Mouse (Mus musculus): ENCODE measurements around the gene Strip1. TPM values are rescaled to one million over a fixed set of nuclear protein-coding genes. Genes with fewer than 3 reads are reported as not detected.
"Not testable (repeated sequence)": the region's sequence is repeated elsewhere in the genome, so short reads cannot be mapped to it uniquely, and the experiment has no call there.

Gene Strip1
- polyA plus RNA-seq, 1 experiment from 2014 or later: 158 TPM

DNA sequence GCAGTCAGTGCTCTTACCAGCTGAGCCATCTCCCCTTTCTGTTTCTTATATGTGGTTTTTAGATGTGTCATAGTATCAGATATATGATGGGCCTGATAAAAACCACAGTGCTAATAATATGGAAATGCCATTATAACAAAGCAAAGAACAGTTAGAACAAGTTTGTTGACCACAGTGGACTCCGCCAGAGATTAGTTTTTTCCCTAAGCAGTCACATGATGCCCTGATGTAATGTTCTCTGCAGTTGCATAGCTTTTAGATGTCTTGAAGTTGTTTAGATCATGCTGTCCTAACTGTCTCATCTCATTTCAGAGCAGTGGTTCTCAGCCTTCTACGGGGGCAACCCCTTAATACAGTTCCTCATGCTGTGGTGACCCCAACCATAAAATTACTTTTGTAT, 24.7 kb upstream of the Strip1 start:
- 95% methylated on average over 2 of the region's 2 CpGs for WGBS
- Histone ChIP-seq H3K9ac (no peak overlapping the region), H3K27me3 (ENCODE audit: control insufficient read depth, insufficient read depth, low read length) (no peaks in the 10 kb centered on the region), H3K4me3 (replicated peaks; ENCODE audit: low read length) (no peak overlapping the region), H3K9me3 (ENCODE audit: control insufficient read depth, low read length) (no peaks in the 10 kb centered on the region), H3K4me1 (replicated peaks; ENCODE audit: control insufficient read depth, insufficient read depth, low read length) (no peaks in the 10 kb centered on the region), H3K27ac (no peak overlapping the region), H3K36me3 (replicated peaks; ENCODE audit: control insufficient read depth, insufficient read depth) (peaks cover 36% of the 10 kb centered on the region), H3K4me2 (replicated peaks) (no peak overlapping the region)
- ATAC-seq (ENCODE audit: low FRiP score) (no peak), DNase-seq (ENCODE audit: low spot score) (no peak)

DNA sequence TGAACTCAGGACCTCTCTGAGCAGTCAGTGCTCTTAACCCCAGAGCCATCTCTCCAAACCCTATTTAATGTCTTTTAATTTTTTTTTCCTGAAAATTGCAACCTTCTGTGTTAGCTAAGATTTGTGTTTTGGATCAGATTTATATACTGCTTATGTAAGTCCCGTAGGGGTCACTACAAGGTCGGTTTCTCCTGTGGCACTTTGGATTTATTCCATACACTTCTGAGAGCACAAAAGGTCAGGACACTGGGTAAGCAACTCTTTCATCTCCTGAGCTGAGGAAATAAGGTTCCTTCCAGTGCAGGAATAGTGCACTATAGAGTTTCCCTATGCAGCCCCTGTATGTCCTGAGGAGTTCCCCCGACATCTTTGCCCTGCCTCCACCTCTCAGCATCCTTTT, 24.0 kb upstream of the Strip1 start:
- WGBS: 82% methylated on average over 3 of the region's 3 CpGs
- H3K4me3 ChIP-seq (replicated peaks; ENCODE audit: low read length): no peak overlapping the region
- H3K27ac ChIP-seq: no peak overlapping the region
- H3K4me1 ChIP-seq (replicated peaks; ENCODE audit: control insufficient read depth, insufficient read depth, low read length): no peaks in the 10 kb centered on the region
- ATAC-seq (ENCODE audit: low FRiP score) (no peak), DNase-seq (ENCODE audit: low spot score) (no peak)
- no peak overlapping the region for H3K4me2 ChIP-seq (replicated peaks)
- no peaks in the 10 kb centered on the region for H3K9me3 ChIP-seq (ENCODE audit: control insufficient read depth, low read length)
- no peaks in the 10 kb centered on the region for H3K27me3 ChIP-seq (ENCODE audit: control insufficient read depth, insufficient read depth, low read length)
- no peak overlapping the region for H3K9ac ChIP-seq
- H3K36me3 ChIP-seq (replicated peaks; ENCODE audit: control insufficient read depth, insufficient read depth): peaks cover 30% of the 10 kb centered on the region

DNA sequence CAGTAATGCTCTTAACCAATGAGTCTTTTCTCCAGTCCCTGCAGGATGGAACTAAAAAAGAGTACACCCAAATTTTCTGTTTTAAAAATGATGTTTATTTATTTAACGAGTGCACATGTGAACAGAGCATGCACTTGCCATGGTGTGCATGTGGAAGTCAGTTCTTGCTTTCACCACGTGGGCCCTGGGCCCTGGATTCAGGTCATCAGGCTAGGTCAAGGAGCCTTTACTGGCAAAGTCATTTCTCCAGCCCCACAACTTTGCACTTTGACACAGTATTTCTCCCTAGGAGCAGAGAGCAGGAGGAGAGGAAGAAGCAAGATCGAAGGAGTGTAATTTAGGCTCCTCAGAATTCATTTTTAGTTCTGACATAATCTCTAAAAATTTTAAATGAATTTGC, 23.4 kb upstream of the Strip1 start:
- Histone ChIP-seq H3K27ac (no peak overlapping the region), H3K4me2 (replicated peaks) (no peak overlapping the region), H3K36me3 (replicated peaks; ENCODE audit: control insufficient read depth, insufficient read depth) (peaks cover 23% of the 10 kb centered on the region), H3K27me3 (ENCODE audit: control insufficient read depth, insufficient read depth, low read length) (no peaks in the 10 kb centered on the region), H3K4me3 (replicated peaks; ENCODE audit: low read length) (no peak overlapping the region), H3K9me3 (ENCODE audit: control insufficient read depth, low read length) (no peaks in the 10 kb centered on the region), H3K4me1 (replicated peaks; ENCODE audit: control insufficient read depth, insufficient read depth, low read length) (no peaks in the 10 kb centered on the region), H3K9ac (no peak overlapping the region)
- DNase-seq (ENCODE audit: low spot score): no peak
- 87% methylated on average over 3 of the region's 3 CpGs for WGBS
- no peak for ATAC-seq (ENCODE audit: low FRiP score)

DNA sequence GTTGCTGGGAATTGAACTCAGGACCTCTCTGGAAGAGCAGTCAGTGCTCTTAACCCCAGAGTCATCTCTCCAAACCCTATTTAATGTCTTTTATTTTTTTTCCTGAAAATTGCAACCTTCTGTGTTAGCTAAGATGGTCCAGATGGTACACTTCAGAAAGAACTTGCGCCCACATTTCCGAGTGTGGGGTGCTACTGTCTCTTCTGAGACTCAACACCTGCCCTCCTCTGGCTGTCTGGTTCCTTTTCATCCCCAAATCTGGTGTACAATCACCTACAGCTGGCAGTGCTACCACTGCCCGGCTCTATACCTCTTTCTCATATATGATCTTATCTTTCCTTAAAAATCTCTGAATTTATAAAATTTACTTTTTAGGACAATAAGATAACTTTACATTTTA, 21.5 kb upstream of the Strip1 start:
- Histone ChIP-seq H3K4me3 (replicated peaks; ENCODE audit: low read length) (no peak overlapping the region), H3K27me3 (ENCODE audit: control insufficient read depth, insufficient read depth, low read length) (no peaks in the 10 kb centered on the region), H3K4me1 (replicated peaks; ENCODE audit: control insufficient read depth, insufficient read depth, low read length) (no peaks in the 10 kb centered on the region), H3K9ac (no peak overlapping the region), H3K27ac (no peak overlapping the region), H3K9me3 (ENCODE audit: control insufficient read depth, low read length) (no peaks in the 10 kb centered on the region), H3K4me2 (replicated peaks) (no peak overlapping the region), H3K36me3 (replicated peaks; ENCODE audit: control insufficient read depth, insufficient read depth) (peaks cover 10% of the 10 kb centered on the region; the same call in 1 of the 2 replicates)
- no peak for ATAC-seq (ENCODE audit: low FRiP score)
- WGBS: 98% methylated on average over 3 of the region's 3 CpGs
- no peak for DNase-seq (ENCODE audit: low spot score)

DNA sequence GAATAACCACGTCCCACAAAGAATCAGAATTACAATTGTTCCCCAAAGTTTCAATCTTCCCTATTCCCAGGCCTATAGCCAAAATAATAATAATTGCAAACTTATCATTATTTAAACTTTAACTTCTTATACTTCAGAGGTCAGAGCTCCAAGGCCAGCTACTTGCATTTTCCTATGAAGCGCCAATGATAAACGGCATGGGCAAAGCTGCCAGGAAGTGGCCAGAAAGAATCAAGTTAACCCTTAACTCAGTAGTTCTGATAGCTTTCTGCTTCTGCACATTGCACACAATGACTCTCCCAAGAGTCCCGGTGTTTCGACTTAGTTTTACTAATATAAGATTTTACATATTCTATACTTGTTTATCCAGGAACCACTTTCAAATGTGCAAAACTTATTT, 18.8 kb upstream of the Strip1 start:
- H3K4me1 ChIP-seq (replicated peaks; ENCODE audit: control insufficient read depth, insufficient read depth, low read length); H3K4me3 ChIP-seq (replicated peaks; ENCODE audit: low read length); H3K36me3 ChIP-seq (replicated peaks; ENCODE audit: control insufficient read depth, insufficient read depth); H3K27me3 ChIP-seq (ENCODE audit: control insufficient read depth, insufficient read depth, low read length); H3K9ac ChIP-seq; H3K4me2 ChIP-seq (replicated peaks); H3K9me3 ChIP-seq (ENCODE audit: control insufficient read depth, low read length); ATAC-seq (ENCODE audit: low FRiP score); DNase-seq (ENCODE audit: low spot score); H3K27ac ChIP-seq: not testable (repeated sequence)
- 83% methylated on average over 5 of the region's 5 CpGs for WGBS

DNA sequence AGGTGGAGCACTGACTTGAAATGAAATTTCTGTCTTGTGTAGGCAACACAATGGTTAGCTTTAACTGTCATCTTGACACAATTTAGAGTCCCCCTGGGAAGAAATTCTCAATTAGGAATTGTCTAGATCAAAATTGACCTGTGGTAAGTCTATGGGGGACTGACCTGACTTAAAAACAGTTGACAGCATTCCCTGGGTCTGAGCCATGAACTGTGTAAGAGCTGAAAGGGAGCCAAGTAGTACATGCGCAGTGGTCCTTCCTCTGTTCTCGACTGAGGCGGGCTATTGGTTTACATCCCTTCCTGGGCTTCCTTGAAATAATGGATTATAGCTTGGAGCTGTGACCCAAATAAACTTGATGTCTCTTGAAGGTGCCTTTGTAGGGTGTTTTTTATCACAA, 15.5 kb upstream of the Strip1 start:
- no peaks in the 10 kb centered on the region for H3K36me3 ChIP-seq (replicated peaks; ENCODE audit: control insufficient read depth, insufficient read depth)
- DNase-seq (ENCODE audit: low spot score) (no peak), ATAC-seq (ENCODE audit: low FRiP score) (no peak)
- no peak overlapping the region for H3K9ac ChIP-seq
- 88% methylated on average over 3 of the region's 3 CpGs for WGBS
- H3K9me3 ChIP-seq (ENCODE audit: control insufficient read depth, low read length): no peaks in the 10 kb centered on the region
- H3K27me3 ChIP-seq (ENCODE audit: control insufficient read depth, insufficient read depth, low read length): no peaks in the 10 kb centered on the region
- H3K27ac ChIP-seq: no peak overlapping the region
- no peak overlapping the region for H3K4me2 ChIP-seq (replicated peaks)
- H3K4me3 ChIP-seq (replicated peaks; ENCODE audit: low read length): no peak overlapping the region
- H3K4me1 ChIP-seq (replicated peaks; ENCODE audit: control insufficient read depth, insufficient read depth, low read length): no peaks in the 10 kb centered on the region

DNA sequence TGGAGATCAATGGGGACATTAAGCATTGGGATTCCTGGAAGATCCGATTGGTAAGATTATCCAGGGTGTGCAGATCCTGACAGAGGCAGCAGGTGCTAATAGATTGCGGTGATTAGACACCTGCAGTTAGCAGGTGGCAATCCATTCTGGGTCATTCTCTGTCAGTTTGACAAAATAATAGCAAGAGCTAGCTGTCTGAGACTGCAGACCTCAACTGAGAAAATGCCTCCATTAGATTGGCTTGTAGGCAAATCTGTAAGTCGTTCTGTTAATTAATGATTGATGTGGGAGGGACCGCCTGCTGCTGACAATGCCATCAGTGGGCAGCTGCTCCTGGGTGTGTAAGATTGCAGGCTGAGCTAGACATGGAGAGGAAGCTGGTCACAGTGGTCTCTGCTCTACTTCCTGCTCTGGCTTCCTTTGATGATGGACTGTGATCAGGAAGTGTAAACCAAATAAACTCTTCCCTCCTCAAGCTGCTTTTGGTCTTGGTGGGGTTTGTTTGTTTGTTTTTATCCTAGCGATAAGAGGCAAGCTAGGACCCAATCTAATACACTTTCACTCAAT, 6.2 kb upstream of the Strip1 start:
- Histone ChIP-seq H3K9ac (no peak overlapping the region), H3K9me3 (ENCODE audit: control insufficient read depth, low read length) (no peaks in the 10 kb centered on the region), H3K4me2 (replicated peaks) (no peak overlapping the region), H3K27me3 (ENCODE audit: control insufficient read depth, insufficient read depth, low read length) (no peaks in the 10 kb centered on the region), H3K36me3 (replicated peaks; ENCODE audit: control insufficient read depth, insufficient read depth) (no peaks in the 10 kb centered on the region), H3K4me3 (replicated peaks; ENCODE audit: low read length) (no peak overlapping the region), H3K27ac (no peak overlapping the region), H3K4me1 (replicated peaks; ENCODE audit: control insufficient read depth, insufficient read depth, low read length) (no peaks in the 10 kb centered on the region)
- WGBS: 57% methylated on average over 5 of the region's 5 CpGs
- ATAC-seq (ENCODE audit: low FRiP score): no peak; the same call in 1 of the 2 replicates
- no peak for DNase-seq (ENCODE audit: low spot score)

DNA sequence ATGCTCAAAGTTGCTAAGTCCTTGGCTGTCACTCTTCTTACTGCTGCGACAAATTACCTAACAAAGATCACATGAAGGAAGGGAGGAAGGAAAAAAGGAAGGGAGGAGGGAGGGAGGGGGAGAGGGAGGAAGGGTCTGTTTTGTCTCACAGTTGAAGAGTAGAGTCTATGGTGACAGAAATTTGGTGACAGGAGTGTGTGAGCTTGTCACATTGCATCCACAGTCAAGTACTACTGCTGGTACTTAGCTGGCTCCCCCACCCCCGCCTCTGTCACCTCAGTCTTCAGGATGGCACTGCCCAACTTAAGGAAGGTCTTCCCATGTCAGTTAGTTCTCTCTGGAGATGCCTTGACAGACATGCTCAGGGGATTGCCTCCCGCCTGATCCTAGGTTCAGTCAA, 4.7 kb upstream of the Strip1 start:
- Histone ChIP-seq H3K4me3 (replicated peaks; ENCODE audit: low read length) (no peak overlapping the region), H3K36me3 (replicated peaks; ENCODE audit: control insufficient read depth, insufficient read depth) (no peaks in the 10 kb centered on the region), H3K27me3 (ENCODE audit: control insufficient read depth, insufficient read depth, low read length) (no peaks in the 10 kb centered on the region), H3K9me3 (ENCODE audit: control insufficient read depth, low read length) (no peaks in the 10 kb centered on the region), H3K4me2 (replicated peaks) (no peak overlapping the region), H3K9ac (no peak overlapping the region), H3K27ac (no peak overlapping the region), H3K4me1 (replicated peaks; ENCODE audit: control insufficient read depth, insufficient read depth, low read length) (no peaks in the 10 kb centered on the region)
- DNase-seq (ENCODE audit: low spot score) (no peak), ATAC-seq (ENCODE audit: low FRiP score) (no peak)
- 78% methylated on average over 3 of the region's 3 CpGs for WGBS

DNA sequence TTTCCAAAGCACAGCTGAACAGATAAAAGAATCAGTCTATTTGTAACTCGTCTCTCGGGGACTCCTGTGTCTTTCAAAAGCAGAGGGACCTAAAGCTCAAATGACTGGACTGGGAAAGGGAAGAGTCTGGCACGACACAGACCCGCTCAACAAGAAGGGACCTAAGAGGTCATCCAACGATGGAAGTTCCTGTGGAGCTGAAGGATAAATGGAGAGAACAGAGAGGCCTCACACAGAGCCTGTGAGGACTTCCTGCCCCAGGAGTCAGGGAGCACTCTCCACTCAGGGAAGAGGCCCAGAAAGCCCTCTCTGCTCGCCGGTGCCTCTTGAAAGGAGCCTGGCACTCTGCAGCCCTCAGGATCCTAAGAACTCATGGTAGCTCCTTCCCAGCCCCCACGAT, 4.3 kb upstream of the Strip1 start:
- Histone ChIP-seq H3K36me3 (replicated peaks; ENCODE audit: control insufficient read depth, insufficient read depth) (no peaks in the 10 kb centered on the region), H3K9me3 (ENCODE audit: control insufficient read depth, low read length) (no peaks in the 10 kb centered on the region), H3K27ac (no peak overlapping the region), H3K9ac (no peak overlapping the region), H3K27me3 (ENCODE audit: control insufficient read depth, insufficient read depth, low read length) (no peaks in the 10 kb centered on the region), H3K4me3 (replicated peaks; ENCODE audit: low read length) (no peak overlapping the region), H3K4me2 (replicated peaks) (no peak overlapping the region), H3K4me1 (replicated peaks; ENCODE audit: control insufficient read depth, insufficient read depth, low read length) (no peaks in the 10 kb centered on the region)
- no peak for ATAC-seq (ENCODE audit: low FRiP score)
- no peak for DNase-seq (ENCODE audit: low spot score)
- 63% methylated on average over 8 of the region's 8 CpGs for WGBS

DNA sequence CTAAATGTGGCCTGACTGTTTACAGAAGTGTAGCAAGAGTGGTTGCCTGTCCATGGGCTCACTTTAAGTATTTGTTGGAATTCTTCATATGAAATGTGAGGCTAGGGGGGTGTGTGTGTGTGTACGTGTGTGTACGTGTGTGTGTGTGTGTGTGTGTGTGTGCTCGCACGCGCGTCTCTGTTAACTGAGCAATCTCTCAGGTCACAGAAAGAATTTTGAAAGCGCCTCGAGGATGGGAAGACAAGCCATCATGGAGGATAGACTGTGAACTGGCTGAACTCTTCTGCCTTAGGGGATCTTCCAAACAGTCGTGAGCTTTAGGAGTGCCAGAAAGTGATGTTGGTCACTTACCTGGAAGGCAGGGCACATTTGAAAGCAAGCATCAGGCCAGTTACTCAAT, 2.4 kb upstream of the Strip1 start:
- no peak for DNase-seq (ENCODE audit: low spot score)
- H3K27me3 ChIP-seq (ENCODE audit: control insufficient read depth, insufficient read depth, low read length): no peaks in the 10 kb centered on the region
- peaks cover 16% of the 10 kb centered on the region for H3K4me1 ChIP-seq (replicated peaks; ENCODE audit: control insufficient read depth, insufficient read depth, low read length)
- H3K9me3 ChIP-seq (ENCODE audit: control insufficient read depth, low read length): no peaks in the 10 kb centered on the region
- 95% methylated on average over 9 of the region's 9 CpGs for WGBS
- no peak for ATAC-seq (ENCODE audit: low FRiP score)
- H3K9ac ChIP-seq: no peak overlapping the region
- no peak overlapping the region for H3K4me2 ChIP-seq (replicated peaks)
- no peak overlapping the region for H3K4me3 ChIP-seq (replicated peaks; ENCODE audit: low read length)
- no peak overlapping the region for H3K27ac ChIP-seq
- peaks cover 6% of the 10 kb centered on the region for H3K36me3 ChIP-seq (replicated peaks; ENCODE audit: control insufficient read depth, insufficient read depth)

Data from hindbrain, embryonic 14.5 days (tissue).